Mouse (Mus musculus) T-helper 17 cell (primary cell): ENCODE measurements around the gene Zfp770.

Experiments
- in situ Hi-C, 2 experiments: fragments of 300-600 bp; cut with MboI, MseI; formaldehyde crosslinking; loops; 1 replicate in 1 of 2; 2 replicates in 1 of 2; pipeline ENCODE4 v1.15.1; 2025; ENCODE audit warnings: high pct_unique_total_duplicates in 2 of 2

Gene Zfp770

DNA sequence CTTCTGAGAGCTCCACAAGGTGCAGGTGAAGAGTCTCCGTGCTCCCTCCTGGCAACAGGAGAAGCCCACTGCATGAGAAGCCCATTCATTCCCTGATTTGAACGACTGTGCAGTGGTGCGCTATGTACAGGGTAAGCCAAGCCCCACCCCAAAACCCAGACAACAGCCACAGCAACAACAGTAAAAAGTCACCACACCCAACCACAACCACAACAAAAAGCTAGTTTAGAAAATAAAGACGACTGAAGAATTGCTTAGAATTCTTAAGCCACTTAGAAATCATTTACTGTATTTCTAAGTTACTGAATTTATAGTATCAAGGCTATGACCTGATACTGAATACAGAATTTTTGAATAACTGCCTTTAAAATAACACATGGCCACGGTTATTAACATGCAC is 56.4 kb downstream of the Zfp770 start:
- in situ Hi-C loops: loop anchor here (5.0 to 10.0 kb wide), 2 partner anchors 278 to 280 kb away; no protein-coding TSS in a partner anchor

DNA sequence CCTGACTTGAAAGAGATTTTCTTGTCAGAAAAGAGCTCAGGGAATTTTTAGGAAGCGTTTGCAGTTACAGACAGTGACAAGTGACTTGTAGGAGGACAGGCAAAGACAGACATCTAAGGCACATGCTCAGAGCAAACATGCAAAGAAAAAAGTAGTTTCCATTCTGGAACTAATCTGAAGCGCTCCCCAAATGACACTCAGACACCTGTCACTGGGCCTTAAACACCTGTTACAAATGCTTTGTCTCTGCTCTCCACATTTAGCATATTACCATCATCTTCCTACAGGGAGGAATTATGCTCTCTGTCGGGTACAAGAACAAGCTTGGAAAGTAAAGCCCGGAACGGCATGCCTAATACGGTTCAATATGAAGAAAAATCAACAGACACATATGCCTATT is 57.4 kb downstream of the Zfp770 start:
- in situ Hi-C loops: loop anchor here (5.0 to 10.0 kb wide), 2 partner anchors 277 to 279 kb away; no protein-coding TSS in a partner anchor
